Mouse (Mus musculus): ENCODE results near the gene Cdyl. TPM values are rescaled to one million over a fixed set of nuclear protein-coding genes. Genes with fewer than 3 reads are reported as not detected.

The Cdyl gene
- total RNA-seq, 2 experiments from 2014 or later = 15.4 to 19.7 TPM

DNA sequence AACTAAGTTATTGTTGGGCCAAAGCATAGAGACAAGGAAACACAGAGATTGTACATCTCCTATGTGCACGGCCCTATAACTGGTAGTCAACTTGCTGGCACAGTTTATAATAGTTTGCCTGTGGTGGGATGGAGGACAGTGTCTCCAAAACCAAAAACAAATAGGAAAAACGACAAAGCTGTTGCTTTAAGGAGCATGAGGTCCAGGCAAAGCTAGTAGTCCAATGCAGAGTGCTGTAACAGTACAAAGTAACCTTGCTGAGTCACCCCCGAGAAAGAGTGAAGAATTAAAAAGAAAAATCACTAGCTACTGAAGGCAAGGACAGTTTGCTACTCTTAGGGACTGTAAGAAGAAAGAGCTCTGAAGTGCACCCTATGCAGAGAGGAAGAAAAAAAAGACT lies 21.7 kb downstream of the Cdyl start:
- no peak for ATAC-seq (ENCODE audit: poor library complexity, severe bottlenecking)

DNA sequence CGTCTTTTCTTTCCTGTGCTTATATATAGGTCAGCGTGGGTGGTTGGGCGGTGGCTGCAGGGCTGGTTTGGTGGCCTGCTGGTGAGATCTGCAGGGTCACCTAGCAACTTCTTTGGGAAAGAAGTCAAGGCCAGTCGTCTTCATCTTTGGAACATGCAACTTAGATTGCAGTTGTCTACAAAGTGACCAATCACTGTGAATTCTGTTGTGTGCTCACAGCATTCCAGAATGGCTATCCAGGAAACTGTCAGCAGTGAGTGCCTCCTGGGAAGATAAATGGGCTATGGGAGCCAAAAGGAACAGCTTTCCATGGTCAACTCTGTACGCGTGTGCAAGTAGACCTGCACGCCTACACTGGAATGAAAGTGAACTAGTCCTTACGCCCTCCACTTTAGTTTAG lies 26.6 kb downstream of the Cdyl start:
- ATAC-seq (ENCODE audit: poor library complexity, severe bottlenecking) = no peak

DNA sequence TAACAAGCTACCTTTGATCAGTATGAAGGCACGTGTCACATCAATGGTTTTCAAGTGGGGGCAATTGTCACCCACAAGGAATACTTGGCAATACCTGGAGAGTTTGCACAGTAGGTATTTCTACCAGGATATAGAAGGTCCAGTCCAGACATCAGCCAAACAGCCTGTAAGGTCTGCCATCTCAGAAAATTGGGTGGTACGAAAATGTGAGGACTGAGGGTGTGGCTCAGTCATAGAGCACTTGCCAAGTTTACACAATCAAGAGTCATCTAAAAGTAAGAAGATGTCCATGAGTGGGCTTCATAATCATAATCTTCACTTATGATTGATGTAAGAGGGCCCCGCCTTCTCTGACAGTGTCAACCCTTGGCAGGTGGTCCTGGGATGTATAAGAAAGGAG lies 29.9 kb downstream of the Cdyl start:
- no peak for ATAC-seq (ENCODE audit: poor library complexity, severe bottlenecking)

DNA sequence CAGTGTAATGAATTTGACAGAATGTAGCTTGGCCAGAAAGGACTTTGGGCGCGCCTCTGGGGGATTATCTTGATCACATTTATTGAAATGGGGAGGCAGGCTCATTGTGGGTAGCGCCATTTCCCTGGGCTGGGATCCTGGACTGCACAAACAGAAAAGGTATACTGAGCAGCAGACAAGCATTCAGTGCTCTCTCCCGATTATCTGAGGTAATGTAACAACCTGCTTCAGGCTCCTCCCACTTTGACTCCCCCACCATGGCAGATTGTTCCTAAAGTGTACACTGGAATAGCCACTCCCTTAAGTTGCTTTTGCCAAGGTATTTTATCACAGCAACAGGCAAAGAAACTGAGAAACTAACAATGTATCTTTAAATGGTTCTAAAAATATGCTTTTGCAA lies 58.0 kb downstream of the Cdyl start:
- ATAC-seq (ENCODE audit: poor library complexity, severe bottlenecking) = no peak

DNA sequence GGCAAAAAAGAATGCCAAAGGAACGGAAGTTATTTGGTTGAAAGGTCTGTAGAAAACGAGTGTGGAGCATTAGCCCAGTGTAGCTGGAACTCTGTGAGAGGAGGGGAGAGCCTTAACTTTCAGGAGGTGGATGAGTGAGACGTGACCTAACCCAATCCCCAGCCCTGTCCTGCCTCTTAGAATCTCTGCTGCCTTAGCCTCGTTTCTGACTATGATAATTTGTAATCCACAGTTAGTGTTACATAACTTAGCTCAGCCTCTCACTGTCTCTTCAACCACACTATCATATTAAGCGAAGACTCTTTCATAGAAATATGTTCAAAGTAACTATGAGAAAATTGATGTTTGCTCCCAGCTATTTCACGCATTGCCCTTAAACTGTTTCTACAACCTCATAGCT lies 59.9 kb downstream of the Cdyl start:
- ATAC-seq (ENCODE audit: poor library complexity, severe bottlenecking) = no peak

DNA sequence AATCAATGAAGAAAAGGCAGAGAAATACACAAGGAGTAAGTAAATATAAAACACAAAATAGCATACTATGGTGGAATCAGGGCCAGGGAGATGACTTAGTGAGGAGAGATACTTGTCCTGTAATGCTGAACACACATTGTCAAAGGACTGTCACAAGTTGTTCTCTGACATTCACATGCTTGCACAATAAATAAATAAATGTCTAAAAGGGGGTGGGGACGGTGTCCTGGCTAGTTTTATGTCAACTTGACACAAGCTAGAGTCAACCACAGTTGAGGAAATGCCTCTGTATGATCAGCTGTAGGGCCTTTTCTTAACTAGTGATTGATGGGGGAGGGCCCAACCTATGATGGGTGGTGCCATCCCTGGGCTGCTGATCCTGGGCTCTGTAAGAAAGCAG lies 63.4 kb downstream of the Cdyl start:
- ATAC-seq (ENCODE audit: poor library complexity, severe bottlenecking) = no peak

DNA sequence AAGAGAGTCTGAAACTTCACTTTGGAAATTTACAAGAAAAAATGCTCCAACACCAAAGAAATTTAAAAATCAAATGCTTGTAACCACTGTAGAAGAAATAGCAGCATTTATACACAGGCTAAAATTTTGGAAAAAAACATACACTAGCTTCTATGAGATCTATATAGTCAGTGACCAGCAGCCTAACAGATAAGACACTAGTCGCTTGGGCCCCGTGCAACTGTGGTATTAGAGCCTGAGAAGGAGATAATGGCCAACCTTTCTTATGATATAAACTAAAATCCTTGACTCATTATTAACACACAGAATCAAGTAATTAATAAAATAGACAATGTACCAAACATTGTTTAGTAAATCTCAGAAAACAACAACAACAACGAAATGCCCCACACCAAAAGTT lies 66.4 kb downstream of the Cdyl start:
- ATAC-seq (ENCODE audit: poor library complexity, severe bottlenecking) = no peak

DNA sequence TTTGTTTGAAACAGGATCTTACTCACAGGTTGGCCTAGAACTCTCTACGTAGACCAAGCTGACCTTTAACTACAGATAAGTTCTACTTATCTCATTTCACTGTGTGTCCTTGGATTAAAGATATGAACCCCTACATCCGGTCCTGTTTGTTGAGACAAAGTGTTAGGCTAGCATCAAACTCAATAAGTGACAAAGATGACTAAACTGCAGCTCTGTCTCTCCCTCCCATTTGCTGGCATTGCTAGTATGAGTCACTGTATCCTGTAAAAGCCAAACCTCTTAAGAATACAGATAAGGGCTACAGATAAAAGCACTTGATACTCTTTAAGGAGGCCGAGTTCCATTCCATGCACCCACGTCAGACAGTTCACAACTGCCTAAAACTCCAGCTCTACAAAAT lies 72.5 kb downstream of the Cdyl start:
- ATAC-seq (ENCODE audit: poor library complexity, severe bottlenecking) = no peak

DNA sequence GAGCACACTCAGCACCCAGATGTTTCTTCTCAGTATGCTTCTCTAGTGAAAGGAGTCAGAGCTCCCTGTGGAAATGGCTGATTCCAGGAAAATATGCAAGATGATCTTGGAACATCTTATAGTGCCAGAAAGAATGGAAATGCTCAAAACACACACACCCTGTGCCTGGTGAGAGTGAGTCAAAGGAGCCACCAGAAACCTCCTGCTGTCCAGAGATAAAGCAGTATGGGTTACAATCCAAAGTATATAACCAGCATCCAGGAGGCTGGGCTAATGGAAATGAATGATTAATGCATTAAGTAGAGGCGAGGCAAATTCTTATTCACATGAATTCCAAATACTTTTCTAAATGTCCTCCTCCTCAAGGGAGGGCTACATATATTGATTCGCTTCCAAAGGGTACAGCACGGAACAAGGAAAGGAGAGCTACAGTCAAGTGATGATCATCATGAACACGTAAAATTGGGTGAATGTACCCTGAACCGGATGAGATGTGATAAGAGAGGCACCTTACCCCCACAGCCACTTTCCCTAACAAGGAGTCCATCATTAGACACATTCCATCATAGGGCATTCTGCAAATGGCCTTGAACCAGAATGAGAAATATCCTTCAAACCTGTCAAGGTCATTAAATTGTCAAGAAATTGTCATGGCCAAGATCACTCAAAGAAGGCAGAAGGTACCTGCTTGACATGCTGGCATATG lies 73.4 kb downstream of the Cdyl start:
- no peak for ATAC-seq (ENCODE audit: poor library complexity, severe bottlenecking)

DNA sequence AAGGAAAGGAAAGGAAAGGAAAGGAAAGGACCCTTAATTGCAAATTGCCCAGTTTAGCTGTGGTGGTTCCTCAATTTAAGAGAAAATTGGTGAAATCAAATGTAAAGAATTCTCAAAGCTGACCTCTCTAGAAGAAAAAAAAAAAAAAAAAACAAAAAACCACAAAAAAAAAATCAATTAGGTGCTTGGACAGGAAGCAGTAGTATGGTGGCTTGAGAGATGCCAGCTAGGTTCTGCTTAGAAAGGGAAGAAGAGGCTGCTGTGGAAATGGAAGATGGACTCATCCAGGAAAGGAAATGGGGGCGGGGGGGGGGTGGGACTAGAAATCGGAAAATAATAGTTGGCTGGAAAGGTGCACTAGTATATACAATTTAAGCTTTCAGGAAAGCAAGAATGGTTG lies 77.9 kb downstream of the Cdyl start:
- no peak for ATAC-seq (ENCODE audit: poor library complexity, severe bottlenecking)

DNA sequence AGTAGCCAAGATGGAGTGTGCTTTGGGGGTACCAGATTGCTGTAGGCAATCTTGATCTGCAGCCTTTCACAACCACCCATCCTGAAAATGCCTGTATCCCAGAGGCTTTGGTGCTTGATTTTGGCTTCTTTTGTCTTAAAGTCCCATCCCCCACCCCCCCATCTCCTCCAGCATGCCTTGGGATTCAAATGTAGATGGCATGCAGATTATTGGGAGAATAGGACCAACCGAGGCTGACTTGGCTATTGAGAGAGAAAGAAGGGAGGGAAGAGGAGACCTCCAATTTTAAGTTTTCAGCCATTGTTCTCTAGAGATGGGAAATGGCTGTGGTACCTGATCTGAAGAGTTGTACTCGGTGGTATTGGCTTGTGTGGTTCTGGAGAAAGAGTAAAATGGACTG lies 78.6 kb downstream of the Cdyl start:
- no peak for ATAC-seq (ENCODE audit: poor library complexity, severe bottlenecking)

DNA sequence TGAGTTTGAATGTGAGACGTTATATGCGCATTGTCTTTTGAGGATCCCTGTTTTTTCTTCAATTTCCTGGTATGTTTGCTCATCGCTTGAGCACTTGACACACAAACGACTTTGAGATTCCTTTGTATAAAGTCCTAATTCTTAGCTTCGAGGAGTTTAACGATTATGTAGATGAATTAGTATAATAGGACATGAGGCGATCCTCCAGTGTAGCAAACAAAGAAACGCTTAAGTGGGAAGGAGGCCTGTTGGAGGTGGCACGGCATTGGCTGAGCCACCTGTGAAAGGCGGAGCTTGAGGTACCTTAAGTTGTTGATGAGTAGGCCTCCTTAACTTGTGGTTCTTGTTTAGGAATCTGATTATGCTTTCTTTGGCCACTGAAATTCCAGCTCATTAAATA lies 79.8 kb downstream of the Cdyl start:
- no peak for ATAC-seq (ENCODE audit: poor library complexity, severe bottlenecking)

DNA sequence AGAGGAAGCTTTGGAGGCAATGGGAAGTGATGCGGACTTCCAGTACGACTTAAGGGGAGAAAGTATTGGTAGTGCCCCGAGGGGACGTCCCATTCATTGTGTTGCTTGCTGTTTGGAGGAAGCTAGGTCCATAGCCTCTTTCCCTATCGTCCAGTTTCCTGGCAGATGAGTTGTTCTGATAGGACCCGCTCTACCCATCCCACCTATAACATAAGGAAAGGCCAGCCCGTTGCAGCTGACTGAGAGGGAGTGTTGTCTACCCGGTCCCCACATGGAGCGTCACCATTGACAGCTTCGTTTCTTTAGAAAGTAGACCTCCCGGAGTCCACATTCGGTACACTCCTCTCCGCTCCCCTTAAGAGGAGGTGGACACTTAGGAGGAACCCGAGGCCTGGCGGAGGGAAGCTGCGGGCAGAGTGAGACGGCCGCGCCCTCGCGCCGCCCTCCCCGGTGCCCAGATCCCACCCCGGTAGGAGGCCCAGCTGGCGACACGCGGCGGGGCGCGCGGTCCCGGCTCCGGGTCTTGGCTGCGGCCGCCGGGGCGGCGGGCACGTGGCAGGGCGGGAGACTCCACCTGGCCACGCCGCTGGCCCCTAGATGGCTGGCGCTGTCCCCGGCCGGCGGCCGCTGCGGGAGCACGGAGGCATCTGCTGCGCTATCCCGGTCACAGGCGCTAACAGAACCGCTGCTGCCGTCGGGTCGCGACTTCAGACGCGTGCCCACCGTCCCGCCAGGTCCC lies 80.8 kb downstream of the Cdyl start:
- peak; percentile 66 for ATAC-seq (ENCODE audit: poor library complexity, severe bottlenecking)

DNA sequence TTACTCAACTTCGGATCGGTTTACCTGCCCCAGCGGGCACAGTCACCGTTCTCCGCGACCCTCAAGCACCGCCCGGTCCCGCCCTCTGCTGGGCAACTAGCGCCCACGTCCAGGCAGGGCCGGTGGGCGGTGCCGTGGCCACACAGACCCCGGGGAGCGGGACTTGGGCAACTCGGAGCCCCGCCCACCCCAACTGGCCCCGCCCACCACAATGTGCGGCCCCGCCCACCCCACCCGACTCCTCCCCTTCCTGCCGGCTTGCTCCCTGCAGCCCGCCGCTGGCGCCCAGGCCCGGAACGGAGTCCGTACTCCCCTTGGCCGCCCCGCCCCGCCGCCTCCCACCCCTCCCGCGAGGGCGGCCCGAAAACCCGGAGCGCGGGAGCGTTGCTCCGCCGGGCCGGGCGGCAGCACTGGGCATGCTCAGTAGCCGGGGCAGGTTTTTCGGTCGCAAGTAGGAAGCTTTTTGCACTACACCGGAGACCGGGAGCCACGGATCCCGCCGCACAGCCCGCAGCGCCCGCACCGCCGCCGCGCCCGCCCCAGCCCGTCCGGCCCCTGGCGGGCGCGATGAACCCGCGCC lies 81.5 kb downstream of the Cdyl start:
- peak; percentile 78 for ATAC-seq (ENCODE audit: poor library complexity, severe bottlenecking)

DNA sequence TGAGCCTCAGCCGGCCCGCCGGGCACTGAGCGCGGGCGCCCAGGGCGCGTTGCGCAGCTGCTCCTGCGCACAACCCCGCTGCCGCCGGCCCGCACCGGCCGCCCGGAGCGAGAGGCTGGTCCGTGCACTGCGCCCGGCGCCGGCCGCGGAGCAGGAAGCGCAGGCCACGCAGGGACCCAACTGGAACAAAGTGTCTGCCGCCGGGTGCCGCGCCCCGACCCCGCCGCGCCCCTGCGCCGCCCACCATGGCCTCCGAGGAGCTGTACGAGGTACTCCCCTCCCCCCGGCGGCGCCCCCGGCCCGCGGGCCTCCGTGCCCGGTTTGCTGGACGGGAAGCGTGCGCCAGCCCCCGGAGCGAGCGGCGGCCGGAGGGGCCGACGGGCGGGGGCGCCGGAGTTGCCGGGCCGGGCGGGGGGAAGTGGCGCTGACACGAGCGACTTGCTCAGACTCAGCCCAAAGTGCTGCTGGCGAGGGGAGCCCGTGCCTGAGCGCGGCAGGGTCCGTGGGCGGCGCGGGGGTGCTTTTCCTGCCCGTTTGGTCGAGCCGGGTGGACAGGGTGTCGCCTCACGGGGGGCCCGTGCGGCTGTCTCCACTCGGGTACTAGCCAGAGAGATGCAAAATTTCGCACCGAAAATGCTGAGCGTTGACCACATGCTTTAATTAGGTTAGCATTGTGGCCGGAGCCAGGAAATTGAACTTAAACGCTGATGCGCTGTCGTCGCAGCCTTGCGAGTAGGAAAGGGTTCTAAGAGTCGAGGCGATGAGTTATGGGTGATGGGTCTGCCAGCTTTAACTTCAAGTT lies 82.2 kb downstream of the Cdyl start:
- peak; percentile 33 for ATAC-seq (ENCODE audit: poor library complexity, severe bottlenecking)

DNA sequence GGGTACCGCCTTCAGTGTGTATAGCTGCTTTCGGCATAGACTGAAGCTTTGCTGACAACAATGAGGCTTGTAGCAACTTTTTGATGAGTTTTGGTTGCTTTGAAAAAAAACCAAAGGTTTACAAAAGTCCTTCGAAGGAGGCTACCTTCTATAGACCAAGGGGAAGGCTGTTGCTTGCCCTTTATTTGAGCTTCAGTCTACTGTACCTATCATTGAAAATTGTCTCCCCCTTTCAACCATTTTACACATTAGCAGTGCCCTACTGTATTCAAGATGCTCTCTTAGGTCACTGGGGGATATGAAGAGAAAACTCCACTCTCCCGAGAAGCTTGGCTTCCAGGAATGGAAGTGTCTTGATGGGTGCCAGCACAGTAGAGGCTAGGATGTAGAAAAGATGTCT lies 83.1 kb downstream of the Cdyl start:
- no peak for ATAC-seq (ENCODE audit: poor library complexity, severe bottlenecking)

DNA sequence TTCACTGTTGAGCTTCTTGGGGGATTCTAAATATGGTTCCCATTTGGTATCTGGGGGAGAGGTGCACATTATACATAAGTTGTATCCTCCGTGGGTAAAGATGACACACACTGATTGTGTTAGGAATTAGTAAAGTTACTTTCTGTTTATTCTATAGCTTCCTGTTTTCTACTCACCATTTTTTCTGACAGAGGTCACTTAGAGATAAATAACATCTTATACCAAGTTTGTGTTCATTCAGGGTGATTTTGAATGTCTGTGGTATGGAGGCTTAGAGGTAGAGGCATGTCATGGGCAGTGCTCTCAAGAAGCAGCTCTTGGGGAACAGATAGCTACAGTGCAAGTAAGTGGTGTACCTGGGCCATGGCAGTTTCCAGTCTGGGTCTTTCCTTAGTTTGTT lies 83.6 kb downstream of the Cdyl start:
- ATAC-seq (ENCODE audit: poor library complexity, severe bottlenecking) = no peak

DNA sequence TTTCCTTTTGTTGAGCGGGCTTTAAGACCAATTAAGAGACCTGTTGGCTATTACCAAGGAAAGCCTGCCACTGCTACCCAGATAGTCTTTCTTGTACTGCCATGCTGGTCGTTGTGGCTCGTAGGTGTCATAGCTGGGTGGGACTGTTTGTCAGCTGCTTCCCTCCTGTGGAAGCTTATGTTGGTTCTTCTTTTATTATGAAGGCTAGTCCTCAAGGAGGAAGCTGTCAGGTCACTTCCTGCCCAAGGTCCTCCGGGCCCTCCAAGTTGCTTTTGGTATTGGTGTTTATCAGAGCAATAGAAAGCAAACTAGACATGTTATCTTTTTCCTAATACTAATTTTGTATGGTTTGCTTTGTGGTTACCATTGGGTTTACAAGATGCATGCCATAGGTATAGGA lies 89.6 kb downstream of the Cdyl start:
- ATAC-seq (ENCODE audit: poor library complexity, severe bottlenecking) = peak; percentile 100

DNA sequence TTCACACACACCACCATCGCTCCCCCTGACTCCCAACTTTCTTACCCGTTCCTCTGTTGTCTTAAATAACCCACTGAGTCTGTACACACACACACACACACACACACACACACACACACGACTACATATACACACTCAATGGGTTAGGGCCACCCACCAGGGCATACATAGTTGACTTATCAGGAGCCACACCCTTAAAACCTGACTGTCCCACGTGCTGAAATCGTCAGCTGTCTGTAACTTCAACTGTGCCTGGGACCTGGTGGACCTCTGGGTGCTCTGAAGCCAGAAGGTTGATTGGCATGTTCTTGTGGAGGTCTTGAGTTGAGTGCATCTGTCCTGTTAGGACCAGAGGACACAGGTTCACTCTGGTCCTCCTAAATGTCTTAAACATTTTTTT lies 90.0 kb downstream of the Cdyl start:
- ATAC-seq (ENCODE audit: poor library complexity, severe bottlenecking) = no peak

DNA sequence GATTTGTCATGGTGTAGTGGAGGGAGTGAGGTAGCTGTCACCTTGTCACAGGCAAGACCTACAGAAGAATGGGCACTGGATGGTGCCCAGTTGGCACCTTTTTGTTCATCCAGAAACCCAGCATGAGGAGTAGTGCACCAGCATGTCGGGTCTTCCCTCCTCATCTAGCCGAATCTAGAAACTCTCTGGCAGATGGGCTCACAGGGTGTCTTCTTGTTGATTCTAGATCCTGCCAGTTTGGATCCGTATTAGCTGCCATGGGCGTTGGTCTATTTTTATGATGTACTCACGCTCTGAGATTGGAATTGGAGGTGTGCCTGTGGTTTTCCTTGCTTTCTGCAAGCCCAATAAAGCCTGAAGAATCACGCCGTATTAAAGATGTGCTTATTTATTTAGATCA lies 92.4 kb downstream of the Cdyl start:
- no peak for ATAC-seq (ENCODE audit: poor library complexity, severe bottlenecking)

DNA sequence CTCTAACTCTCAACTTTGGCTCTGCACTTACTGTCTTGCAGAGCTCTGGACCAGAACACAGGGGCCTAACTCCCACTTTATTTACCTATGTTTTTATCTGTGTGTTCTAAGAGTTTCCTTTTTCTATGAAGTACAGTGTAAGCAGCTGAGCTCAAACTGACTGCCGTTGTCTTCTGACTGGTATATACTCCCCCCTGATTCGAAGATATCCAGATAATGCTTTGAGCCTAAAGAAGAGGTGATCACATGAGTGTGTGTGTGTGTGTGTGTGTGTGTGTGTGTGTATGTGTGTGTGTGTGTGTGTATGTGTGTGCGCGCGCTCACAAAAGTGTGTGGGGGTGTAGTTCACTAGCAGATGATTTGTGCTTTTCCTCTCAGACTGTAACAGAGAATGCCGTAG lies 95.4 kb downstream of the Cdyl start:
- ATAC-seq (ENCODE audit: poor library complexity, severe bottlenecking) = no peak
